Mouse (Mus musculus): Measurements from ENCODE around the gene Lactbl1. TPM values are rescaled to one million over a fixed set of nuclear protein-coding genes. Genes with fewer than 3 reads are reported as not detected.

The Lactbl1 gene
- polyA plus RNA-seq, 1 experiment from 2014 or later: not detected

- 93% methylated on average over 8 of the region's 8 CpGs for WGBS (ENCODE audit: missing documents)
- no peaks in the 10 kb centered on the region for H3K36me3 ChIP-seq (ENCODE audit: inconsistent target)
- no peak overlapping the region for H3K27ac ChIP-seq
- H3K79me2 ChIP-seq (ENCODE audit: inconsistent target): no peaks in the 10 kb centered on the region
- H3K4me3 ChIP-seq (ENCODE audit: inconsistent target): no peak overlapping the region
Observed at GRCm38 (mm10) chr4:136650261-136650660, 27.8 kb downstream of the Lactbl1 start.

GRCm38 (mm10) chr4:136651357-136651811 is 29.0 kb downstream of the Lactbl1 start:
- H3K4me3 ChIP-seq (ENCODE audit: inconsistent target): no peak overlapping the region
- WGBS (ENCODE audit: missing documents): 73% methylated on average over 2 of the region's 3 CpGs
- H3K27ac ChIP-seq: no peak overlapping the region
- H3K79me2 ChIP-seq (ENCODE audit: inconsistent target): no peaks in the 10 kb centered on the region
- no peaks in the 10 kb centered on the region for H3K36me3 ChIP-seq (ENCODE audit: inconsistent target)

- Histone ChIP-seq H3K27ac (no peak overlapping the region), H3K79me2 (ENCODE audit: inconsistent target) (no peaks in the 10 kb centered on the region), H3K36me3 (ENCODE audit: inconsistent target) (no peaks in the 10 kb centered on the region), H3K4me3 (ENCODE audit: inconsistent target) (no peak overlapping the region)
- WGBS (ENCODE audit: missing documents): 88% methylated on average over 13 of the region's 13 CpGs
Observed at GRCm38 (mm10) chr4:136651882-136652527, 29.6 kb downstream of the Lactbl1 start.

- H3K36me3 ChIP-seq (ENCODE audit: inconsistent target): no peaks in the 10 kb centered on the region
- no peak overlapping the region for H3K27ac ChIP-seq
- no peak overlapping the region for H3K4me3 ChIP-seq (ENCODE audit: inconsistent target)
- H3K79me2 ChIP-seq (ENCODE audit: inconsistent target): no peaks in the 10 kb centered on the region
- 32% methylated on average over 11 of the region's 11 CpGs for WGBS (ENCODE audit: missing documents)
Observed at GRCm38 (mm10) chr4:136652528-136652910, 30.1 kb downstream of the Lactbl1 start.

GRCm38 (mm10) chr4:136653019-136653418 is 30.6 kb downstream of the Lactbl1 start:
- Histone ChIP-seq H3K4me3 (ENCODE audit: inconsistent target) (no peak overlapping the region), H3K27ac (no peak overlapping the region), H3K36me3 (ENCODE audit: inconsistent target) (no peaks in the 10 kb centered on the region), H3K79me2 (ENCODE audit: inconsistent target) (no peaks in the 10 kb centered on the region)
- WGBS (ENCODE audit: missing documents): 27% methylated on average over 6 of the region's 6 CpGs

- no peaks in the 10 kb centered on the region for H3K79me2 ChIP-seq (ENCODE audit: inconsistent target)
- no peak overlapping the region for H3K4me3 ChIP-seq (ENCODE audit: inconsistent target)
- no peak overlapping the region for H3K27ac ChIP-seq
- 63% methylated on average over 10 of the region's 10 CpGs for WGBS (ENCODE audit: missing documents)
- no peaks in the 10 kb centered on the region for H3K36me3 ChIP-seq (ENCODE audit: inconsistent target)
Observed at GRCm38 (mm10) chr4:136653692-136654234, 31.3 kb downstream of the Lactbl1 start.

GRCm38 (mm10) chr4:136657914-136658313 is 35.5 kb downstream of the Lactbl1 start:
- Histone ChIP-seq H3K79me2 (ENCODE audit: inconsistent target) (no peaks in the 10 kb centered on the region), H3K36me3 (ENCODE audit: inconsistent target) (no peaks in the 10 kb centered on the region), H3K27ac (no peak overlapping the region), H3K4me3 (ENCODE audit: inconsistent target) (no peak overlapping the region)
- WGBS (ENCODE audit: missing documents): 6% methylated on average over 2 of the region's 3 CpGs

- Histone ChIP-seq H3K27ac (no peak overlapping the region), H3K4me3 (ENCODE audit: inconsistent target) (no peak overlapping the region), H3K79me2 (ENCODE audit: inconsistent target) (no peaks in the 10 kb centered on the region), H3K36me3 (ENCODE audit: inconsistent target) (no peaks in the 10 kb centered on the region)
- 95% methylated on average over 9 of the region's 9 CpGs for WGBS (ENCODE audit: missing documents)
Observed at GRCm38 (mm10) chr4:136665068-136665467, 42.6 kb downstream of the Lactbl1 start.

GRCm38 (mm10) chr4:136666002-136666401 is 43.6 kb downstream of the Lactbl1 start:
- H3K36me3 ChIP-seq (ENCODE audit: inconsistent target): no peaks in the 10 kb centered on the region
- no peaks in the 10 kb centered on the region for H3K79me2 ChIP-seq (ENCODE audit: inconsistent target)
- H3K27ac ChIP-seq: no peak overlapping the region
- no peak overlapping the region for H3K4me3 ChIP-seq (ENCODE audit: inconsistent target)
- WGBS (ENCODE audit: missing documents): 69% methylated on average over 4 of the region's 4 CpGs

GRCm38 (mm10) chr4:136667757-136668156 is 45.3 kb downstream of the Lactbl1 start:
- Histone ChIP-seq H3K36me3 (ENCODE audit: inconsistent target) (no peaks in the 10 kb centered on the region), H3K4me3 (ENCODE audit: inconsistent target) (no peak overlapping the region), H3K79me2 (ENCODE audit: inconsistent target) (no peaks in the 10 kb centered on the region), H3K27ac (no peak overlapping the region)
- 76% methylated on average over 10 of the region's 10 CpGs for WGBS (ENCODE audit: missing documents)

GRCm38 (mm10) chr4:136672335-136673090 is 50.1 kb downstream of the Lactbl1 start:
- H3K27ac ChIP-seq: no peak overlapping the region
- no peaks in the 10 kb centered on the region for H3K79me2 ChIP-seq (ENCODE audit: inconsistent target)
- whole genome bisulfite sequencing (ENCODE audit: missing documents): 94% methylated on average over 16 of the region's 19 CpGs
- H3K4me3 ChIP-seq (ENCODE audit: inconsistent target): no peak overlapping the region
- H3K36me3 ChIP-seq (ENCODE audit: inconsistent target): no peaks in the 10 kb centered on the region

- Histone ChIP-seq H3K27ac (no peak overlapping the region), H3K4me3 (ENCODE audit: inconsistent target) (no peak overlapping the region), H3K36me3 (ENCODE audit: inconsistent target) (no peaks in the 10 kb centered on the region), H3K79me2 (ENCODE audit: inconsistent target) (no peaks in the 10 kb centered on the region)
- WGBS (ENCODE audit: missing documents): 88% methylated on average over 8 of the region's 9 CpGs
Observed at GRCm38 (mm10) chr4:136675439-136675838, 53.0 kb downstream of the Lactbl1 start.

- WGBS (ENCODE audit: missing documents): 4% methylated on average over 3 of the region's 3 CpGs
- H3K4me3 ChIP-seq (ENCODE audit: inconsistent target): no peak overlapping the region
- H3K36me3 ChIP-seq (ENCODE audit: inconsistent target): no peaks in the 10 kb centered on the region
- no peaks in the 10 kb centered on the region for H3K79me2 ChIP-seq (ENCODE audit: inconsistent target)
- no peak overlapping the region for H3K27ac ChIP-seq
Observed at GRCm38 (mm10) chr4:136678480-136678879, 56.1 kb downstream of the Lactbl1 start.

GRCm38 (mm10) chr4:136679221-136679620 is 56.8 kb downstream of the Lactbl1 start:
- Histone ChIP-seq H3K36me3 (ENCODE audit: inconsistent target) (no peaks in the 10 kb centered on the region), H3K79me2 (ENCODE audit: inconsistent target) (no peaks in the 10 kb centered on the region), H3K4me3 (ENCODE audit: inconsistent target) (no peak overlapping the region), H3K27ac (no peak overlapping the region)
- WGBS (ENCODE audit: missing documents): 94% methylated on average over 8 of the region's 8 CpGs

- Histone ChIP-seq H3K27ac (no peak overlapping the region), H3K4me3 (ENCODE audit: inconsistent target) (no peak overlapping the region)
- WGBS (ENCODE audit: missing documents): 97% methylated on average over 14 of the region's 14 CpGs
Observed at GRCm38 (mm10) chr4:136680641-136681040, 58.2 kb downstream of the Lactbl1 start.

More at GRCm38 (mm10) chr4:136680641-136681040, 58.2 kb downstream of the Lactbl1 start:
- Histone ChIP-seq H3K79me2 (ENCODE audit: inconsistent target) (no peaks in the 10 kb centered on the region), H3K36me3 (ENCODE audit: inconsistent target) (no peaks in the 10 kb centered on the region)
